Mouse (Mus musculus): ENCODE data around the gene Cnot1.

- TF ChIP-seq POLR2A (IDR thresholded peaks at IDR 0.05; ENCODE audit: low read depth, low read length) (no peak), CTCF (IDR thresholded peaks at IDR 0.05; ENCODE audit: extremely low read depth, insufficient read length, insufficient replicate concordance, low read depth, low read length) (peak; percentile 60; the same call in 1 of the 2 replicates)
These were observed 25.6 kb upstream of the Cnot1 start for GRCm38 (mm10) chr8:95832603-95833434.
